Mouse (Mus musculus) heart, postnatal 10 days (tissue): ENCODE results near the gene Adamts10. TPM values are rescaled to one million over a fixed set of nuclear protein-coding genes. Genes with fewer than 3 reads are reported as not detected.

ENCODE experiments used
- DNase-seq, 2 experiments: peaks; one replicate each; pipeline ENCODE4 v3.0.0; 2021
- intact Hi-C: fragments of 180-260 bp; cut with DNase I; formaldehyde crosslinking; loops from one replicate; pipeline ENCODE4 v1.15.1; 2025
- total RNA-seq, 2 experiments: library from RNA; stranded (reverse); gene quantifications; 2 replicates each; pipeline ENCODE4 v1.2.3; 2021

Gene Adamts10
- total RNA-seq, 2 experiments from 2014 or later = 37.3 to 37.4 TPM

GRCm38 (mm10) chr17:33552113-33552512 lies 28.1 kb downstream of the Adamts10 start:
- intact Hi-C loops = loop anchor here (10.0 kb wide), 1 partner anchor 253 kb away; no protein-coding TSS in a partner anchor
- DNase-seq = no peak

- DNase-seq = peak in 1 of 2 experiments; percentile 56
- intact Hi-C loops = loop anchor here (10.0 kb wide), 1 partner anchor 252 kb away; no protein-coding TSS in a partner anchor
These were observed 29.0 kb downstream of the Adamts10 start for GRCm38 (mm10) chr17:33552964-33553363.

GRCm38 (mm10) chr17:33554536-33554935 lies 30.5 kb downstream of the Adamts10 start:
- no peak for DNase-seq
- intact Hi-C loops = loop anchor here (10.0 kb wide), 1 partner anchor 250 kb away; no protein-coding TSS in a partner anchor

GRCm38 (mm10) chr17:33555223-33555855 lies 31.3 kb downstream of the Adamts10 start, which contains the start of gene Myo1f:
Gene Myo1f, plus strand, starts transcription at chr17:33555707.
- intact Hi-C loops = loop anchor here (10.0 kb wide), 1 partner anchor 249 kb away; no protein-coding TSS in a partner anchor
- DNase-seq = peak; percentile 34 to 44

GRCm38 (mm10) chr17:33557922-33558321 lies 33.9 kb downstream of the Adamts10 start:
- no peak for DNase-seq

GRCm38 (mm10) chr17:33563527-33564076 lies 39.6 kb downstream of the Adamts10 start:
- no peak for DNase-seq
- intact Hi-C loops = no loop called here

More at GRCm38 (mm10) chr17:33557922-33558321, 33.9 kb downstream of the Adamts10 start:
- intact Hi-C loops = loop anchor here (10.0 kb wide), 1 partner anchor 247 kb away; no protein-coding TSS in a partner anchor

GRCm38 (mm10) chr17:33564599-33564998 lies 40.6 kb downstream of the Adamts10 start:
- intact Hi-C loops = no loop called here
- DNase-seq = no peak

- intact Hi-C loops = no loop called here
- DNase-seq = no peak
These were observed 42.2 kb downstream of the Adamts10 start for GRCm38 (mm10) chr17:33566182-33566581.

GRCm38 (mm10) chr17:33584061-33584460 lies 60.1 kb downstream of the Adamts10 start:
- DNase-seq = no peak
- intact Hi-C loops = no loop called here

- intact Hi-C loops = no loop called here
- no peak for DNase-seq
These were observed 62.0 kb downstream of the Adamts10 start for GRCm38 (mm10) chr17:33586011-33586410.

GRCm38 (mm10) chr17:33597271-33597670 lies 73.3 kb downstream of the Adamts10 start:
- intact Hi-C loops = no loop called here
- no peak for DNase-seq

GRCm38 (mm10) chr17:33598506-33598905 lies 74.5 kb downstream of the Adamts10 start:
- intact Hi-C loops = no loop called here
- no peak for DNase-seq

- intact Hi-C loops = no loop called here
- DNase-seq = no peak
These were observed 76.0 kb downstream of the Adamts10 start for GRCm38 (mm10) chr17:33599836-33600475.

GRCm38 (mm10) chr17:33600831-33601230 lies 76.8 kb downstream of the Adamts10 start:
- intact Hi-C loops = no loop called here
- DNase-seq = no peak

- intact Hi-C loops = no loop called here
- no peak for DNase-seq
These were observed 77.9 kb downstream of the Adamts10 start for GRCm38 (mm10) chr17:33601947-33602346.

Other genes with a start within 250 kb of the Adamts10 start
- gene Zfp955b, start 234.7 kb upstream of the Adamts10 start, total RNA-seq = 10 to 100 TPM; 14.4 to 15.5 TPM
- 10 to 100 TPM in 1 of 2 experiments, 1 to 10 TPM in 1; 7.6 to 10.0 TPM for gene Zfp81, start 165.3 kb upstream of the Adamts10 start, total RNA-seq
- gene Zfp101, start 129.6 kb upstream of the Adamts10 start, total RNA-seq = 1 to 10 TPM; 6.6 to 6.8 TPM
- not detected for gene Actl9, start 91.3 kb upstream of the Adamts10 start, total RNA-seq
- 1 to 10 TPM; 1.3 to 2.2 TPM for gene Myo1f, start 31.5 kb downstream of the Adamts10 start, total RNA-seq
- gene Zfp414, start 104.9 kb downstream of the Adamts10 start, total RNA-seq = 10 to 100 TPM; 18.9 to 19.8 TPM
- under 1 TPM in 1 of 2 experiments, not detected in 1; 0.47 TPM for gene Pram1, start 113.9 kb downstream of the Adamts10 start, total RNA-seq
- 100 to 1,000 TPM; 127 to 144 TPM for gene Hnrnpm, start 162.7 kb downstream of the Adamts10 start, total RNA-seq
- 100 to 1,000 TPM; 120 to 121 TPM for gene March2, start 194.5 kb downstream of the Adamts10 start, total RNA-seq
- gene Rab11b, start 236.3 kb downstream of the Adamts10 start, total RNA-seq = 100 to 1,000 TPM; 343 to 349 TPM